Mouse (Mus musculus) thymus, postnatal 14 days (tissue): ENCODE measurements around the gene Zbtb17.

Experiments
- DNase-seq: peaks from one replicate; pipeline ENCODE4 v3.0.0; 2021

The Zbtb17 gene

DNA sequence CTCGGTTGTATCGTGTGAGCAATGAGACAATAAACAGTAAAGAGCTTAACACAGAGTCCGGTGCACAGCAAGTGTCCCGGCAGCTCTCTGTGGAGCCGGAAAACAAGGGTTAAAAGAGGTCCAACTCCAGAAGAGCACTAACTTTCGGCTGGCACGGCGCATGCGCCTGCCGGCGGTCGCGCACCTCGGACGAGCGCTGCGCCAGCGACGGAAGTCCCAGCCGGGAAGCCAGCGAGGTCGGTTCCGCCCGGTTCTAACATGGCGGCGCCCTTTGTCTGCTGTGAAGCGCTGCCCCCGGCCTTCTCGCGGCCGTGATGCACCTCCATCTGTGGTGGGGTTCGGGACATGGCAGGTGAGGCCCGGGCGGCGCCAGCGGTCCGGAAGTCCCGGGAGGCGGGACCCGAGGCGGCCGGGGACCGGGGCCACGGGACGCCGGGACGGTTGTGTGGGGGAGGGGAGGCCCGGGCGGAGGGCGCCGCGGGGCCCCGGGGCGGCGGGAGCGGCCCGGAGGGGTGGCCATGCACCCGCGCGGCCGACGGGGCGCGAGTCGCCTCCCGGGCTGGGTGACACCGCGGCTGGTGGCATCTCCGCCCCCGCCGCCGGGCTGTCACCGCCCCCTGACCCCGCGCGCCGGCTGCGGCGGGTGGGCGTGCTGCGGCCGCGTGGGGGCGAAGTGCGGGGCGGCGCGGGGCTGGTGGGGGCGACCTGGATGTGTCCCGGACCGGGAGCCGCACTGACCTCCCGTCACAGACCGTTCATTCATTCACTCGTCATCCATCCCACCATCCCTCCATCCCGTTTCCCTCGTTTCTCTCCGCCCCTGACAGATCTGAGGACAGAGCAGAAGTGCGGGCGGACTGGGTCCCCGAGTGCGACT is at the start of gene Zbtb17:
Zbtb17 (plus strand) TSS at position 204 of the 877 bp plus-strand sequence.
- peak; percentile 93 for DNase-seq

DNA sequence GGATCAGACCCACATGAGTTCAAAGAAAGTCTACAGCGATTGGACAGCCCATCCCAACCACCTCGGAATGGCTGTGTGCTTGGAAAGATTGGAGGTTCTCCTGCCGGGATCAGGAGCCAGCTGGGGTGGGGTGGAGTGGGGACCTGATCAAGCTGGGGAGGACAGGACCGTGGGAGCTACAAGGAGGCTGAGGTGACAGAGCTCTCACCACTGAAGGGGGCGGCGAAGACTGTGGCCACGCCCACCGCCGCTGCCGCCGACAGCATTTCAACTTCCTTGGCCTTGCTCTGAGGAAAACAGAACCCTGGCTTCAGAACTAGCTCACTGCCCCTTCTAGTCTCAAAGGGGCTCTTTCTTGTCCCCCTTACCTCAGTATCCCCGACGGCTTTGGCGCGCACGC is 49.7 kb upstream of the Zbtb17 start:
- peak; percentile 23 for DNase-seq

DNA sequence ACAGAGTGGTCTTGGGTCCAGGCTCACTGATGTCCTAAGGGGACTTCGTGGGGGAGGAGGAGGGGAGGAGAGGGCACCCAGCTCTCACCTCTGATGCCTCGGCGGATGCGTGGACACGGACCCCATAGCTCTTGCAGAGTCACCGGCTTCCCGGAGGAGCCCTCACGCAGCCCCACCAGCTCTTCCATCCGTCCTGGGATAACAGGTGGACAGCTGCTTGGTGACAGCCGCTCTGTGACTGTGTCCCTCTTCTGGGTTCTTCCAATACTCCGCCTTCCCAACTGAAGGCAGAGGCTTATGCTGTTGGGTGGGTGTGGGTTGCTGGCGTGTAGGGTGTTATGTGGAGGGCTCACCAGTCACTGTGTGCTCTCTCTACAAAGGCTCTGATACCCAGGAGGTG is 46.6 kb upstream of the Zbtb17 start:
- DNase-seq: no peak

DNA sequence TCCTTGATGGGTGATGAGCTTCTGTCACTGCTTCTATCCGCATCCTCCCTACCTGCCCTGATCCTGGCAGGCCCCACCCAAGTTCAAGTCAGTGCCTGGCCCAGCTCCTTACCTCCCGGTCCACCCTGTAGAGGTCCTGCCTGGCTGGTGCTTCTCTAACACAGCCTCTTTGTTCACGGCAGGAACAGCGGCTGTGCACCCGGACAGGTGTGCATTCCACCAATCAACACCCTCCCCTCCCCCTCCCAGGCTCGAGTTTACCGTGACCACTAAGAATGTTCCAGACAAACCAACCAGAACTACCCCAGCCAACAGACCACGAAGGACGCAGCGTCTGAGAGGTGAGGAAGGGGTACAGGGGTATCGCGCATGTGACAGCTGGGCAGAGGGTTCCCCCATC is 45.9 kb upstream of the Zbtb17 start, which contains the start of gene Clcnka:
Clcnka (minus strand) TSS at position 180 of the 400 bp plus-strand sequence.
- DNase-seq: no peak

DNA sequence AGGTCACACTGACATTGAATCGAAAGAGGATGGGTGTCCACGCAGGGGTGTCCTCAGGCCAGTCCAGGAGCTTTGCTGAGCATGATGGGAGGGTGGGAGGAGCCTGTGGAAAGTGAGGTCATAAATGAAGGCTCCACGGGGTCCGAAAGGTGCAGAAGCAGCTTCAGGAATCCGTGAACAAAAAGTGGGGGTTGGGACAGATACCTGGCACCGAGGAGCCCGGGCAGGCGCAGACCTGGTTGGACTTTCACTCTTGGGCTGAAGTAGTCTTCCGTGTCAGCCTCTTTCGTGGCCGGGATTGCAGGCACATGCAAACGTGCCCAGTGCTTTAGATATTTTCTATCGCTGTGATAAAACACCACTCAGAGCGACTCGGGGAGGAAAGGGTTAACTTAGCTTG is 44.3 kb upstream of the Zbtb17 start:
- no peak for DNase-seq

DNA sequence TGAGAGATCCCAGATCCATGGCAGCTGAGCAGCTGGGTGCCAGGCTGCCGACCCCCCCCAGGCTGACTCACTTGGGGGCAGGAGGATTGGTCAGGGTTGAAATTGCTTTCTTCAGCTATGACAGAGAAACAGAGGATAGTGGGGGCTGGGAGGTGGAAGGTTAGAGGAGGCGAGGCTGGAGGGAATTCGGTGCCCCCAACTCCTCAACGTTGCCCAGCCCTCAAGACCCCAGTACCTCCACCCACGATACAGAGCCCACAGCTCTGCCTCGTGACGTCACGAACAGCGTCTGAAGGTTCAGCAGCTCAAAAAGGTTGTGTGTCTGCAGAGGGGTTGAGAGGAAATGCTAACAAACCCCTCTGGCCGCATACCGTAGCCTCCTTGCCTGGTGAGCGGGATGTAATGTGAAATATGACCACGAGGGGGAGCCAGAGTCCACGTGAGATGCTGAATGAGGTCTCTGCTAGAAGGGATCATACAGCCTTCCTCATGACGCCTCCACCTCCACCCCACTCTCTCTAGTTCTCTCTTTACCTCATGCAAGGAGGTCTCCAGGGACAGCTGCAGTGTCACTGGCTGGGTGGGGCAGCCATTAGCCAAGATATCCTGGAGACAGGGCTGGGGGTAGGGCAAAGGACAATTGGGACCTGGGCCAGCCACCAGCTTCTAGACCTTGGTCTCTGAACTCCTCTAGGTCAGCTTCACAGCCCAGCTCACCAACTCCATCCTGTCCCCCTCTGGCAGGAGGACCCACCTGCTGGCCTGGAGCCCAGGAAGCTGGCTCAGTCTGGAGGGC is 39.7 kb upstream of the Zbtb17 start:
- peak; percentile 89 for DNase-seq

DNA sequence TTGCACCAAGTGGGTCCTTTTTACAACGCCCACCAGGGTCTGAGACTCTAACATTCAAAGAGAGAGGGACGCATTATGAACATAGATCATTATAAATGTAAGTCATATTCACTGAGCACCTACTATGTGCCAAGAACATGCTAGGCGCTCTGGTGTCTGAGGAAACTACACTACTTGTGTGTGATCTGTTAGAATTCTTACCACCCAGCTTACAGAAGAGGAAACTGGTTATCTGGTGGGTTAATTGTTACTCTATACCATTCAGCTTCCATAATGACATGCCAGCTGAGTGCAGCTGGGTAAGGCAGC is 39.2 kb upstream of the Zbtb17 start:
- no peak for DNase-seq

DNA sequence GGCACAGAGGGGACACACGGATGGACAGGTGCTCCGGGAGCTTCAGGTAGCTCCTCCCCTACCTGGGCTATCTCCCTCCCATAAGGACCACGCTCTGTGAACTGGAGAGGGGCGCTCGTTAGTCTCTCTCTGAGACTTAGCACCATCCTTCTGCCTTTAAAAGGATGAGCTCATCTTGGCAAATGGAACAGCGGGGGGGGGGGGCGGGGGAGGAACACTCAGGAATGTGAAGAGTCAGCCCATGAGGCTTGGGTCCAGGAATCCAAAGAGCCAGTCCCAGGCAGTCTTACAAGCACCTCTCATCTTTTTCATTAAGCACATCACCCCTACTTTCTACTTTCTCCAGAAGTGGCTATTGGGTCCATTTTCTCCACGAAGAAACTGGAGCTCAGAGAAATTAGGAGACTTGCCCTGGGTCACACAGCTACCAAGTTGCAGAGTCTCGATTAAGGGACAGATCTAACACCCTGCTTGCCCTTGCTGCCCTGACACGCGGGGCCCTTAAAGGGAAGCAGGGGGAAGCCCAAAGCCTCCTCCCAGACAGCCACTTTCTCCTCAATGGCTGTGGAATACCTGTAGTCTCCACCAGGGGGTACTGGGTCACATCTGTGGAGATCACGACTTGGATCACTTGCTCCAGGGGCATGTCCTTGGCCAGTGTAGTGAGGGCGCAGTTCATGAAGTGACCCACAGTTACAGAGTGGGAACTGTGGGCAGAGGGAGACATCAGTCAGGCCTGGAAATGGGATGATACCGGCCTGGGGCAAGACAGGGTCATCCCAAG is 37.7 kb upstream of the Zbtb17 start:
- DNase-seq: peak; percentile 59

DNA sequence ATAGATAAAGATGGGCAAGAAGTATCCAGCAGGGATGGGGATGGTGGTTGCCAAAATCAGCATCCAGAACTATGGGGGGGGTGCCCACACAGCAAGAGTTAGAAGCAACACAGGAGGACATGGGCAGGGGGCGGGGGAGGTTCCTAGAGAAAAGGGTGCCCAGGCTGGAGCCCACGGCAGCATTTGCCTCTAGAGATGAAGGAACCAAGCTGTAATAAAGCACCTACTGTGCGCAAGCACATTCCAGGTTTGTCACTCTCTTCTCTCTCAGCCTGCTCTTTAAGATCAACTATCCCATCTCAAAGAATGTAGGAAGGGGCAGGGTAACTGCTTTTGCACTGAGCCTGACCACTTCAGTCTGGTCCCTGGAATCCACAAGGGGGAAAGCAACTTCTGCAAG is 35.9 kb upstream of the Zbtb17 start:
- no peak for DNase-seq

DNA sequence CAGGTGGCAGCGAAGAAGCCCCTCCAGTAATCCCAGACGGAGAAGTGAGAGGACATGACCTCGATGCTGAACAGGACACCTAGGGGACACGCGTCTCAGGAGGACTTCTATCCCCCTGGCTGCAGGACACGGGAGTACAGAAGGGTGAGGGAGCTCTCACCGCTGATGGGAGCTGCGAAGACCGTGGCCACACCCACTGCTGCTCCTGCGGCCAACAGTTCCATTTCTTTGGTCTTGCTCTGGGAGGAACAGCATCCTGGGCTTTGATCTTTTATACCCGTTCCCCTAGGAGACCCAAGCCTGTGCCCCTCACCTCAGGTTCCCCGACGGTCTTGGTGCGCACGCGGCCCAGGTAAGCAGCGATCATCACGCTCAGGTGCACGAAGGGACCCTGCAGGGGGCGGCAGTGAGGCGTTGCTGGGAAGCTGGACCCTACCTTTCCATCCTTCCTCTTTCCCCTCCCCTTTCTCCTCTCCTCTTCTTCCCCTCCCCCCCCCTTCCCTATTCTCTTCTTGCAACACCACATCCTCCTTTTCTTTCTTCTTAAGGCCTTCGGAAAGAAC is 32.9 kb upstream of the Zbtb17 start:
- no peak for DNase-seq

DNA sequence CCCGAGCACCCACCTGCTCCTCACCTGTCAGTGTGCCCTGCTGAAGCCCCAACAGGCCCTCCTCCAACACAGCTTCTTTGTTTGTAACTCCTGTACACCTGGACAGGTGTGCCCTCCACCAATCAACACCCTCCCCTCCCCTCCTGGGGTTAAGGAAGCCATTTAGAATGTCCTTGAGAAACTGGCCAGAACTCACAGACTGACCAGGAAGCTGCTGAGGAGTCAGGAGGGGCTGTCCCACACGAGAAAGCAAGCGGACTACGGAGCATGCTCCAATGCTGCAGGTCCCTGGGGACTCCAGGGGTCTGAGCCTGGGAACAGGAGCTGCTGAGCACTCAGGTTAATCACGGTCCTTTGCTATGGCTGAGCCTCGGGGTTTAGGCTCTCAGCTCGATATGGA is 28.5 kb upstream of the Zbtb17 start, which contains the start of gene Clcnkb:
Clcnkb (minus strand) TSS at position 91 of the 400 bp plus-strand sequence.
- no peak for DNase-seq

DNA sequence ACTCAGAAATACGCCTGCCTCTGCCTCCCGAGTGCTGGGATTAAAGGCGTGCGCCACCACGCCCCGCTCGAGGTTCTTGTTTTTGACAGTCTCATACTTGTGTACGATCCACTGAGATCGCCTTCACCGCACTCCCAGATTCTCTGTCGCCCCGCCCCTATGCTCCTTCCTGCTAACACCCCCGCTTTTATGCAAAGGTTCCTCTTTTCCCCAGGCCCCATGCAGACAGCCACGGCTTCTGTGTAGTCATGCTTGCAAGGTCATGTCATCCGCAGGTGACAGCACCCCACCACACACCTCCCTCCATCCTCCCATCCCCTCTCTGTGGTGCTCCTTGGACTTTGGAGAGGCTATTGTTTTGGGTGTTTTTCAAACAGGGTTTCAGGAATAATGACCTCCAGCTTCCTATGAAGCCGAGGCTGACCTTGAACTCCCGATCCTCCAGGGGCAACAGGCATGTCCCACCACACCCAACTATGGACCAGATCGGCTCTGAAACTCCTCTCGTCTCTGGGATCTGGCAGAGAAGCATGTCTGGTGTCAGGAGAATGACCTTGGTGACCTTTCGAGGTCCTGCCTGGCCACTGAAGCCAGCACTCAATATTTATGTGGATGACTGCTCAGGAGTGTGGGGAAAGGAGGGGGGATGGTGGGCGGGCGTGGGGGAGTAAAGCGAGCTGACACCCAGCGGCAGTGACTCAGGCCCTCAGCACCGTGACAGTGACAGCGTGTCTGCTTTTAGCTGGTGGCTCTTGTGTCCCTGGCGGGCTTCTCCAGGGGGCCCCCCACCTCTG is 24.9 kb upstream of the Zbtb17 start:
- no peak for DNase-seq

DNA sequence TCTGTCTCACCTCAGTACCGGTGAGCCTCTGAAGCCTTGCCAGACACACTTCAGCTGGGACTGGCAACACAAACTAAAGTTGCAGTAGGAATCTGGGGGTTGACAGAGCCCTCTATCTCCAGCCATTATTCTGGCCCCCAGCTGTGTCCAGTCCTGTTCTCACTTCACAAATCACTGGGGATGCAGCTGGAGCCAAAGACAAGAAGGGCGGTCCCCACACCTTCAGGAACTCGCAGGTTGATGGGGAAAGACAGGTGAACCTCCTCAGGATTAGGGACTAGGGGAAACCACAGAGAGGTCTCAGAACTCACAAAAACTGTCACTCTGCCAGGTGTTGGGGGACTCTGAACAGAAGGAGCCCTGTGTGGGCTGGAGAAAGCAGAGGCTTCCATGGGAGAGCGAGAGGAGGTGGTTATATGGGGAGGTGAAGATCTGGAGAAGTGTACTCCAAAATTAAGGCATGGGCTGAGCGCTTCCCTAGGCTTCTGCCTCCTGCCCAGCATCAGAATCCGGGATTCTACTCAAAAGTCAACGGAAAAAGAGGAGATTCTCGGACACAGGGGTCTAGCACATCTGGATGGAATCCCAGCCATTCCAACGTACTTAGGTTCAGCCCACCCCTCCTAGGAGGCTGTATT is 24.1 kb upstream of the Zbtb17 start, which contains the start of gene Hspb7:
Hspb7 (plus strand) TSS at position 588 of the 638 bp plus-strand sequence.
- DNase-seq: no peak

DNA sequence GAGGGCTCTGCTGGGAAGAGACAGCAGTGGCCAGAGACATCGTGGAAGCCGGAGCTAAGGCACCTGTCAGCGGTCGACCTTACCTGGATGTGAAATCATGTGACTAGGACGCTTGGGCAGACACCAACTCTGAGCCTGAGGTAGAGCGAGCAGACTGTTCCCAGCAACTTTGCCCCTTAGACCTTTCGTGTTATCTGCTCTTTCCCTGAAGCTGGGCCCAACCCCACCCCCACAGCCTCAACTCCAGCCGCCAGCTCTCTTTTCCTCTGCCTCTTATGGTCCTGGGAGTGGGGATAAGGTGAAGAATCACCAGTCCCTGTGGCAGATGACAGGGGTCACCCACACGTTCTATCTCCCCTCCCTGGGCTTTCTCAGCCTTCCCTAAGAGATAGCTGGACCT is 23.6 kb upstream of the Zbtb17 start:
- no peak for DNase-seq

DNA sequence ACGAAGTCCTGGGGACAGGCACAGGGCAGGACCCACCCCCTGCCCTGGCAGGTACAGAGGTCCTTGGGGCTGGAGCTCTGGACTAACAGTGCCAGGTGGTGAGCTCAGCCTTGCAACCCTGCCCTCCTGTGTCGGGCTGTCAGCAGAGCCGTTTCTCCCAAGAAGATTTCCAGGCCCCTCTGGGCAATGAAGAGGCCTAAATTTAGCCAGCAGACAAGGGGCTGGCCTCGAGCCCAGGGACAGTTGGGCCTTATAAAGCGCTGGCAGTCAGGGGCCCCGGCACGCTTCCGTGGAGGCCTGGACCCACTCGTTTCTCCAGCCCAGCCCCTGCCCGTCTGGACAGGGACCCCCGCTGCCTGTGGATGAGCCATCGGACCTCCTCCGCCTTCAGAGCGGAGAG is 23.0 kb upstream of the Zbtb17 start:
- DNase-seq: no peak

DNA sequence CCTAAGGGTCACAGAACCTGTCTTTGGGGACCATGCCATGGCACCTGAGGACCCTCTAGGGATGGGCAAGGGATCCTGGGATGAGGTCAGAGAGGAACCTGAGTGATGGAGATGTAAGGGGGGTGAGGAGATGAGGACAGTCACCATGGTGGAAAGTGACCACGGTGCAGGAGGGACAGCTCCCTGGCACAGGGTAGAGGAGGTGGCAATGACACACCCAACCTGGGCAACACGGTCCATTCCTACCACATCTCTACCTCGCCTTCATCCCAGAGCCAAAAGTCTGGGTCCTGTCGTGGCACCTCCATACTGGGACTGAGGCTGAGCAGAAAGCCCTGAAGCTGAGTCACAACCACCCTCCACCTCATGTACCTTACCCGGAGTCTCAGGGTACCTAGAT is 21.6 kb upstream of the Zbtb17 start:
- no peak for DNase-seq

DNA sequence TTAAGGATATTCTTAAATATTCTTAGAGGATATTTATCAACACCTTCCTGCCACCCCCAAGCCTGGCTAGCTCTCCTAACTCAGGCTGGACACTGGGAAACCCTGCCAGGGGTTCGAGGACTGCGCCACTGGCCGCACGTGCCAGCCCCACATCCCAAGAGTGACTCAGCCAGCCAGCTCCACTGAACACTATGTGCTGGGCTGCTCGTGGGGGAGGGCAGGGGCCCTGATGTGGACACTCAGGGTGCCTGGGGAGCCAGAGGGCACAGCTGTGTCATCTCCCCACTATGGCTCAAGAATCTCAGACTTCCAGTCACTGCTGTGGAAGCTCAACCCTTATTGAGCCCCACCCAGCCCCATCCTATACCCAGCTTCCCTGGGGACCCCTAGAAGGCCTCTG is 21.2 kb upstream of the Zbtb17 start:
- DNase-seq: no peak

DNA sequence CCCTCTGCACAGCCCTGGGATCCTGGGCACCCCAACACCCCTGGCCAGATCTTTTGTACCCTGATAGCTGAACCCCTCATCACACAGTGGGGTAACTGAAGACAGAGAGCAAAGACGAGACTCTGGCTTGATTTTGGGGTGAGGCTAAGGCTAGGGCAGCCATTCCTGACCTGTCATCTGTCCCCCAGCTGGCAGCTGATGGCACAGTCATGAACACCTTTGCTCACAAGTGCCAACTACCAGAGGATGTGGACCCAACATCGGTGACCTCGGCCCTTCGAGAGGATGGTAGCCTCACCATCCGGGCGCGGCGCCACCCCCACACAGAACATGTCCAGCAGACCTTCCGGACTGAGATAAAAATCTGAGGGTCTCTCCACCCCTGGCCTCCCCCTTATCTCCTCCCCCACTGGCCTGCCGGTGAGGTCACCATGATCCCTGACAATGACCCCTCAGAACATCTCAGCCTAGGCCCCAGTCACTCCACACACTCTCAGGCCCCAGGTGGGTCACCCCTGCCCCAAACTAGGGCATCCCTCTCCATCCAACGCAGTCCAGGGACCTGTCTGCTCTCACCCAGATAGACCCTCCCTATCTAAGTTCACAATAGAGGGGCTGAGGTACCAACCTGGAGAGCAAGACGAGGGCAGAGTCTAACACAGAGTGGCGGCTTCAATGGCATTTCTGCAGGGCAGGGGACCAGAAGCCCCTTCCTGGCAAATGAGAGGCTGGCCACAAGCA is 20.6 kb upstream of the Zbtb17 start:
- DNase-seq: no peak

DNA sequence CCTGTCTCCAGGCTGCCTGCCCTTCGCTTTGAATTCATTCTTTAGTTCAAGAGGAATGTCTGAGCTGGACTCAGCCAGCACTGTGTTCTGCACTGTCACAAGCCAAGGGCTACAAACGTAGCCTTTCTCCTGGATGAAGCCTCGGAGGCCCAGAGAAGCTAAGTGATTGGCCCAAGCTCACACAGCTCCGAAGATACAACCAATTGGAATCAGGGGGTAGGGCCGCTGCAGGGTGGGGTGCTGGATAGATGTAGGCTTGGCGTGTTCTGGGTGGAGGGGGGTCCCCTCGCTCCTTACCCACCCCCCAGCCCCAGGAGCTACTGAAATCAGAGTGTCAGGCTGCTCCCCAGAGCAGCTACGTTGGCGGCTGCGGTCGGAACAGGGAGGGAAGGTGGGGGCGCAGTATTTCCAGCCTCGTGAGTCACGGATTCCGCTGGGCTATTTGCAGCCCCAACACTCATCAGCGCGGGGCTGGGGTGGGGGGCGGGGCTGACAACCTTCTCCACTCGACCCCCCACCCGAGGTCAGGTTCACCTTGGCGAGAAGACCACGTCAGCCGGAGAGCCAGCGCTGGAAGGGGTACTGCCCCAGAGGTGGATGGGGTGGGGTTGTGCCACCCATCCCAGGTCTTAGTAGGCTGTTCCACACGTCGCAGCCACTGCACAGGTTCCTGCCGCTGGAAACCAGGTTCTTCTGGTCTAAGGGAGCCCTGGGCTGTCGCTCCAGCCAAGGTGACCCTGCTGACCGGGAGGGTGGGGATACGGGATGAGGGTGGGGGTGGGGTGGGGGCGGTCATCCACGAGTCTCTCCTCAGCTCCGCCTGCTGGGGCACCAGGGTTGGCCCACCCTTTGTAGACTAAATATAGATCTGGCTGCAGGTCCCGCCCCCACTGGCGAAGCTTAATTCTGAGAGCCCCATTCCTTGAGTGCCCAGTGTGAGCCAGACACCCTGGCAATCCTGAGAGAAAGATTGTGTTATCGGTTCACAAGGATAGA is 18.7 kb upstream of the Zbtb17 start:
- peak; percentile 48 for DNase-seq
